Mouse (Mus musculus) E14TG2a.4 (cell line): ENCODE data around the gene Fuca1.

Source experiments
- CTCF ChIP-seq: conservative IDR thresholded peaks from 2 replicates; pipeline ENCODE4 v1.5.1; 2014; ENCODE audit warnings: low read length
- NANOG ChIP-seq: IDR thresholded peaks from 2 replicates; pipeline ENCODE4 v1.6.1; 2014; ENCODE audit warnings: borderline replicate concordance, low read length, mixed read lengths
- POU5F1 ChIP-seq: IDR thresholded peaks from 2 replicates; pipeline ENCODE4 v1.6.1; 2014; ENCODE audit warnings: low read length, borderline replicate concordance

- no peak for TF ChIP-seq CTCF
- no peak for TF ChIP-seq NANOG
- no peak for TF ChIP-seq POU5F1
Observed at GRCm38 (mm10) chr4:135896157-135896556, 24.4 kb upstream of the Fuca1 start.
